Mouse (Mus musculus) frontal cortex, postnatal 14 days (tissue): ENCODE data around the gene Kif26a.

ENCODE experiments used
- DNase-seq, 2 experiments: peaks; one replicate each; pipeline ENCODE4 v3.0.0; 2022; ENCODE audit warnings: low spot score in 2 of 2

Kif26a gene

GRCm38 (mm10) chr12:112217681-112218080, 71.7 kb downstream of the Kif26a start:
- no peak for DNase-seq

GRCm38 (mm10) chr12:112221290-112221689, 75.3 kb downstream of the Kif26a start:
- no peak for DNase-seq

- peak; percentile 30 to 32 for DNase-seq
Observed at GRCm38 (mm10) chr12:112221754-112222439, 75.9 kb downstream of the Kif26a start.

GRCm38 (mm10) chr12:112223721-112224337, 77.8 kb downstream of the Kif26a start:
- DNase-seq: no peak

GRCm38 (mm10) chr12:112226238-112226637, 80.2 kb downstream of the Kif26a start:
- DNase-seq: no peak

GRCm38 (mm10) chr12:112226656-112227055, 80.6 kb downstream of the Kif26a start:
- DNase-seq: no peak

GRCm38 (mm10) chr12:112229084-112229483, 83.1 kb downstream of the Kif26a start:
- DNase-seq: no peak

- no peak for DNase-seq
Observed at GRCm38 (mm10) chr12:112230196-112230595, 84.2 kb downstream of the Kif26a start.
